Mouse (Mus musculus) kidney, postnatal 0 days (tissue): Measurements from ENCODE around the gene Hba-a2. TPM values are rescaled to one million over a fixed set of nuclear protein-coding genes. Genes with fewer than 3 reads are reported as not detected.
"Not testable (repeated sequence)": the region's sequence is repeated elsewhere in the genome, so short reads cannot be mapped to it uniquely, and the experiment has no call there.

Source experiments
- ATAC-seq: fragments of 200-750 bp; cut with Nextera tagmentation; replicated peaks from 2 replicates; pipeline ENCODE4 v1.8.0; 2017; ENCODE audit warnings: low read depth, moderate number of reproducible peaks, moderate TSS enrichment, moderate library complexity; ENCODE audit not compliant: low FRiP score
- DNase-seq: peaks from one replicate; pipeline ENCODE4 v3.0.0-alpha.2; 2016; ENCODE audit warnings: low spot score
- H3K27ac ChIP-seq: fragments of 300-500 bp; sonication (generic); 2 replicates; pipeline ENCODE4 v1.5.1; 2014; ENCODE audit warnings: mild to moderate bottlenecking
- H3K27me3 ChIP-seq: fragments of 300-500 bp; sonication (generic); 2 replicates; pipeline ENCODE4 v1.6.1; 2014; ENCODE audit warnings: low read length, mixed read lengths; ENCODE audit not compliant: insufficient read depth
- H3K36me3 ChIP-seq: fragments of 300-500 bp; sonication (generic); 2 replicates; pipeline ENCODE4 v1.6.1; 2014; ENCODE audit warnings: low read length, mixed read lengths; ENCODE audit not compliant: insufficient read depth
- H3K4me1 ChIP-seq: fragments of 300-500 bp; sonication (generic); replicated peaks from 2 replicates; pipeline ENCODE4 v1.6.1; 2014; ENCODE audit warnings: antibody characterized with exemption, low read length, mixed read lengths; ENCODE audit not compliant: insufficient read depth
- H3K4me2 ChIP-seq: fragments of 300-500 bp; sonication (generic); 2 replicates; pipeline ENCODE4 v1.6.1; 2014; ENCODE audit warnings: mild to moderate bottlenecking, low read length, moderate library complexity, mixed read lengths
- H3K4me3 ChIP-seq: fragments of 300-500 bp; sonication (generic); replicated peaks from 2 replicates; pipeline ENCODE4 v1.5.1; 2014; ENCODE audit warnings: low read depth, low read length
- H3K9ac ChIP-seq: fragments of 300-500 bp; sonication (generic); 2 replicates; pipeline ENCODE4 v1.6.1; 2014; ENCODE audit warnings: low read depth, low read length
- H3K9me3 ChIP-seq: fragments of 300-500 bp; sonication (generic); replicated peaks from 2 replicates; pipeline ENCODE4 v1.6.1; 2016; ENCODE audit warnings: low read length, inconsistent platforms, mixed read lengths
- CTCF ChIP-seq: IDR thresholded peaks from 2 replicates; pipeline ENCODE4 v1.5.1; 2016; ENCODE audit warnings: antibody characterized with exemption, low read depth, mild to moderate bottlenecking, moderate library complexity
- WGBS: fragments of 180-500 bp; shearing (Covaris S2); extraction: QIAGEN DNeasy Blood & Tissue Kit; methylation state at CpG from one replicate; pipeline ENCODE4 v1.1.7; 2014; 5-methylcytosine and 5-hydroxymethylcytosine counted together
- polyA plus RNA-seq: library from polyadenylated mRNA; unstranded; fragments of >200 nt; fragmentation: Nextera tagmentation; extraction: Ambion mirVana; gene quantifications from 2 replicates; pipeline ENCODE4 v1.2.1, GENCODE M21; 2015

Gene Hba-a2
- polyA plus RNA-seq, 1 experiment from 2014 or later, result 2,400 TPM

DNA sequence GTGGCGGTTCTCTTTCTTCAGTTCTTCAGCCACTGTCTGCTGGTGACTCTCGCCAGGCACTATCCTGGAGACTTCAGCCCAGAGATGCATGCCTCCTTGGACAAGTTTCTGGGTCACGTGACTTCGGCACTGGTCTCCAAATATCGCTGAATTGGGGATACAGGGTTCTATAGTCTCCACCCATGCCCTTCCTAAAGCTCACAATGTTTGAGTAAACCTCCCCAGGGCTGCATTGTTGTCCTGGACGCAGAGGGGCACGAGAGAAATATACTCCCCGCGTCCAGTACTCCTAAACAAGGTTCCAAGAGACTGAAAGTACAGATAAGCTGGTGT is 8.8 kb upstream of the Hba-a2 start:
- no peak for TF ChIP-seq CTCF
- Histone ChIP-seq H3K9me3 (no peaks in the 10 kb centered on the region), H3K36me3 (no peaks in the 10 kb centered on the region), H3K27me3 (no peaks in the 10 kb centered on the region), H3K4me2 (no peak overlapping the region), H3K4me3 (no peak overlapping the region), H3K27ac (no peak overlapping the region), H3K4me1 (no peaks in the 10 kb centered on the region), H3K9ac (no peak overlapping the region)
- 70% methylated on average over 9 of the region's 9 CpGs for WGBS
- DNase-seq (no peak), ATAC-seq (no peak)

DNA sequence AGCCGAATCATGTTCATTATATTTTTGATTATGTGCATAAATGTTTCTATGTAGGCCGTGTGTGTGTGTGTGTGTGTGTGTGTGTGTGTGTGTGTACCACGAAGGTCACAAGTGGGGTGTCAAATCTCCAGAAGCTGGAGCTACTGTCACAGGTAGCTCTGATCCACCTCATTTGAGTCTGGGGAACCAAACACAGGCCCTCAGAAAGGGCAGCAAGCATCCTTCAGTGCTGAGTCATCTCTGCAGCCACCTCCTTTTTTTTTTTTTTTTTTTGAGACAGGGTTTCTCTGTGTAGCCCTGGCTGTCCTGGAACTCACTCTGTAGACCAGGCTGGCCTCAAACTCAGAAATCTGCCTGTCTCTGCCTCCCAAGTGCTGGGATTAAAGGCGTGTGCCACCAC is 3.5 kb upstream of the Hba-a2 start:
- H3K4me3 ChIP-seq, H3K27me3 ChIP-seq, H3K9me3 ChIP-seq, H3K9ac ChIP-seq, H3K4me1 ChIP-seq, DNase-seq, H3K27ac ChIP-seq, ATAC-seq, H3K4me2 ChIP-seq, H3K36me3 ChIP-seq: not testable (repeated sequence)
- 79% methylated on average over 4 of the region's 4 CpGs for WGBS

DNA sequence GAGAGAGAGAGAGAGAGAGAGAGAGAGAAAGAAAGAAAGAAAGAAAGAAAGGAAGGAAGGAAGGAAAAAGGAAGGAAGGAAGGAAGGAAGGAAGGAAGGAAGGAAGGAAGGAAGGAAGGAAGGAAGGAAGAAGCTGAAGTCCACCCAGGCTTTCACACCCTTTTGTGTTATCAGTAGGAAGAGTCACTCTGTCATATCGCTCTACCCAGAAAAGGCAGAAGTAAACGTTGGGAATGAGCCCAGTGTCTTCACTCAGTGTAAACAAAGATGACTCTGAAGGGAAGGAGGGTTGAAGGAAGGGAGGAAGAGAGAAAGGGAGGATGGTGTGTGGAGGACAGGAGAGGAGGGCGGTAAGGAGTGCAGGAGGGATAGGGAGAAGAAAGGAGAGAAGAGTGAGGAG is 2.8 kb upstream of the Hba-a2 start:
- H3K4me1 ChIP-seq, H3K4me3 ChIP-seq, H3K27me3 ChIP-seq, H3K27ac ChIP-seq, H3K36me3 ChIP-seq, H3K4me2 ChIP-seq, ATAC-seq, DNase-seq, H3K9me3 ChIP-seq, H3K9ac ChIP-seq: not testable (repeated sequence)
- 55% methylated on average over 3 of the region's 3 CpGs for WGBS

DNA sequence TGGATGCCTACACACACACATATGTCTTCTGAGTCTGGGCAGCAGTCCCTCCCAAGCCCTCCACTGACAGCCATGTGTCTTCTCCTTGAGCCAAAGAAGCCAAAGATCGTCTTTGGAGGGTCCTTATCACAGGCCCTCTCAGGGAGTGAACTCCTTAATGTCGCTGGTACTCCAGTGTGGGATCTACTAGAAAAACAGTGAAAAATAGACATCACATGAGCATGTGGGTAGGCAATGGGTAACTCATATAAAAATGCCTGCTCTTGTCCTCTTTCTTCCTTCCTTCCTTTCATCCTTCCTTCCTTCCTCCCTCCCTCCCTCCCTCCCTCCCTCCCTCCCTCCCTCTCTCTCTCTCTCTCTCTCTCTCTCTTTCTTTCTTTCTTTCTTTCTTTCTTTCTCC is 1.1 kb downstream of the Hba-a2 start:
- not testable (repeated sequence) for H3K9me3 ChIP-seq, H3K4me1 ChIP-seq, H3K36me3 ChIP-seq, H3K27me3 ChIP-seq, DNase-seq, H3K4me3 ChIP-seq, H3K4me2 ChIP-seq, H3K9ac ChIP-seq, ATAC-seq, H3K27ac ChIP-seq
- WGBS, result 43% methylated on average over 2 of the region's 2 CpGs

DNA sequence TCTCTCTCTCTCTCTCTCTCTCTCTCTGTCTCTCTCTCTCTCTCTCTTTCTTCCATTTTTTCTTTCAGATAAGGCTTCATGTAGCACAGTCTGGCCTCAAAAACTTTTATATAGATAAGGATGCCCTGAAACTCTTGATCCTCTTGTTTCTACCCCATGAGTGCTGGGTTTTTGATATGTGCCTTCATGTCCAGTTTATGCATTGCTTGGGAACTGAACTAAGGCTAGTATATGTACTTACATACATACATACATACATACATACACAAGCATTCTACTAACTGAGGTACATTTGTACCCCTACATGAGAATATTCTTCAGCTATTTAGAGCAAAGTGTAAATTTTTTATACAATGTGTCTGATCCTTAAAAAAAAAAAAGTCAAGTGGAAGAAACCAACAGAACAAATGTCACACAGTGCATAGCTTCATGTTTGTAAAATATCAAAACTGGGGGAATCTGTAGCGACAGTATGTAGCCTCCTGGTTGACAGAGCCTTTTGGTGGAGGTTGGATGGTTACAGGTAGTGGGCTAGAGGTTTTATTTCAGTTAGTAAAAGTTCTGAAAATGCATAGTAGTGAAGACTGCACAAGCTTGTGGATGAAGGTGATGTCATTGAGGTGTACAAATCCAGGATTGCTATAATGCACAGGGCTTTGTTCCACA is 1.7 kb downstream of the Hba-a2 start:
- no peaks in the 10 kb centered on the region for H3K27me3 ChIP-seq
- H3K4me3 ChIP-seq, result no peak overlapping the region
- TF ChIP-seq CTCF, result no peak
- H3K36me3 ChIP-seq, result no peaks in the 10 kb centered on the region
- no peak for DNase-seq
- no peak for ATAC-seq
- no peaks in the 10 kb centered on the region for H3K9me3 ChIP-seq
- 86% methylated on average over 1 of the region's 1 CpGs for WGBS
- H3K4me2 ChIP-seq, result no peak overlapping the region
- H3K9ac ChIP-seq, result no peak overlapping the region
- H3K4me1 ChIP-seq, result no peaks in the 10 kb centered on the region
- H3K27ac ChIP-seq, result no peak overlapping the region

DNA sequence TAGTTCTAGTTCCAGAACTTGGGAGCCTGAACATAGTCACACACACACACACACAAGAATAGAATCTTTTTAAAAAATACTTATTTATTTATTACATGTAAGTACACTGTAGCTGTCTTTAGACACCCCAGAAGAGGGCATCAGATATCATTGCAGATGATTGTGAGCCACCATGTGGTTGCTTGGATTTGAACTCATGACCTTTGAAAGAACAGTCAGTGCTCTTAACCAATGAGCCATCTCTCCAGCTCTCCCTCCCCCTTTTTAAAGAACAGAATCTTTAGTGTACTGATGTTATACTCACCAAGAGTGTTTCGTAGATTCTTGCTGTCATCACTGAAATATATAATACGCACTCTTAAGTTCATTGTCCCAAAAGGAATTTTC is 2.2 kb downstream of the Hba-a2 start:
- no peaks in the 10 kb centered on the region for H3K4me1 ChIP-seq
- H3K9me3 ChIP-seq, result no peaks in the 10 kb centered on the region
- no peak overlapping the region for H3K4me2 ChIP-seq
- no peak overlapping the region for H3K9ac ChIP-seq
- ATAC-seq (no peak), DNase-seq (no peak)
- 89% methylated on average over 2 of the region's 2 CpGs for WGBS
- H3K36me3 ChIP-seq, result no peaks in the 10 kb centered on the region
- H3K27me3 ChIP-seq, result no peaks in the 10 kb centered on the region
- no peak overlapping the region for H3K4me3 ChIP-seq
- peak; percentile 9 for TF ChIP-seq CTCF
- H3K27ac ChIP-seq, result no peak overlapping the region

- 10% methylated on average over 16 of the region's 16 CpGs for WGBS
- H3K27ac ChIP-seq, H3K27me3 ChIP-seq, H3K4me3 ChIP-seq, H3K36me3 ChIP-seq, H3K9ac ChIP-seq, H3K4me1 ChIP-seq, H3K9me3 ChIP-seq: not testable (repeated sequence)
- ATAC-seq, result peak; percentile 59
- TF ChIP-seq CTCF, result peak; percentile 86
- peak; percentile 43 for DNase-seq
- 0 out of 2 replicates have a peak within 1 kb of the TSS, but pooled peaks have one; percentile 36 for H3K4me2 ChIP-seq
Measured at GRCm38 (mm10) chr11:32299865-32300264, 3.6 kb downstream of the Hba-a2 start, which contains the start of gene Hbq1a. Hbq1a (plus strand) TSS chr11:32300069.
